Mouse (Mus musculus): ENCODE results near the gene Cox7b2.
A peak's percentile ranks its signal among the peaks of the same experiment; 100 is the strongest.
"Not testable (repeated sequence)": the region's sequence is repeated elsewhere in the genome, so short reads cannot be mapped to it uniquely, and the experiment has no call there.

The Cox7b2 gene

GRCm38 (mm10) chr5:71548079-71548478 is at the start of gene Cox7b2:
Gene Cox7b2, minus strand, starts transcription at chr5:71548205.
- DNase-seq = no peak

- DNase-seq = no peak
Measured at GRCm38 (mm10) chr5:71595321-71595720, 47.3 kb upstream of the Cox7b2 start.

GRCm38 (mm10) chr5:71593745-71594255 is 45.8 kb upstream of the Cox7b2 start:
- no peak for DNase-seq

- DNase-seq = peak; percentile 18
Measured at GRCm38 (mm10) chr5:71571646-71572237, 23.7 kb upstream of the Cox7b2 start.

- DNase-seq = peak; percentile 2
Measured at GRCm38 (mm10) chr5:71545554-71545953, 2.5 kb downstream of the Cox7b2 start.

- DNase-seq = not testable (repeated sequence)
Measured at GRCm38 (mm10) chr5:71525486-71525885, 22.5 kb downstream of the Cox7b2 start.

GRCm38 (mm10) chr5:71502058-71502678 is 45.8 kb downstream of the Cox7b2 start:
- DNase-seq = peak; percentile 53

- DNase-seq = no peak
Measured at GRCm38 (mm10) chr5:71495621-71496020, 52.4 kb downstream of the Cox7b2 start.

GRCm38 (mm10) chr5:71456957-71457356 is 91.0 kb downstream of the Cox7b2 start:
- DNase-seq = no peak

- DNase-seq = no peak
Measured at GRCm38 (mm10) chr5:71440174-71440573, 107.8 kb downstream of the Cox7b2 start.
